Mouse (Mus musculus) spleen, adult 18-20 months (tissue): Measurements from ENCODE around the gene Plxnb1.

Experiments used
- DNase-seq, 2 experiments: peaks; one replicate each; pipeline ENCODE4 v3.0.0; 2022; ENCODE audit warnings: mixed read lengths in 2 of 2

Gene Plxnb1

DNA sequence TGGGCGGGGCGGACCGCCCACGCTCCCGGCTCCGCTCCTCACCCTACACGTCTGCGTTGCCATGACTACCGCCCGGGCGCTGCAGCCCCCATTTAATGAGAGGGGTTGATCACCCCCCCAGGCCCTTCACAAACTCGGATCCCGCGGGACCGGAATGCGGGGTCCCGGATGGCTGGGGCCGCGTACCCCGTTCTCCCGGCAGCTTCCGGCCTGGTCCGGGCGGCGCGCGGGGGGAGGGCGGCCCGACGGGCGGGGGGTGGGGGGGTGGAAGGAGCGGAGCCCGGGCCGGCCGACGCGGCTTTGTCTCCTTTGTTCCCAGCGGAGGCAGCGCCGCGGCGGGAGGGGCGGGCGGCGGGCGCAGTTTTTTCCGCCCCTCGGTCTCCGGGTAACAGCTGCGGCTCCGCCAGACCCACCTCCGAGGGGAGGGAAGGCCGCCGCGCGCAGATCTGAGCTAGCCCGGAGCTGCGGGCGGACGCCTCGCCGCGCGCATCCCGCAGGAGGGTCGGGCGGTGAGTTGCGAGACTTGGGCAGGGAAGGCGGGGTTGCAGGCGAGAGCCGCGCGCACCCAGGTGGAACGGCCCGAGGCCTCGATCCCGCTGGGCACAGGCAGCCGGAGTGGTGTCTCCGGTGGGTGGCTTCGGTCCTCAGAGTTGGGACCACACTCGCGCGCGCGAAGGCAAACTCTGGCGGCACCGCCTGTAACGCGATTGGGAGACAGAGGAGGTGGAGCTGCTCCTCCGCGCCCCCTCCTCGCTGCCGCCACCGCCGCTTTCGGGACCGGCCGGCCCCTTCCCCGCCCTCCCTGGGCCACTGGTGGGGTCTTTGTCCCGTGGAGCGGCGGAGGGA is at the start of gene Plxnb1:
TSS of gene Plxnb1 (plus strand) at position 253 of the 846 bp plus-strand sequence.
- DNase-seq = peak; percentile 41 to 53

DNA sequence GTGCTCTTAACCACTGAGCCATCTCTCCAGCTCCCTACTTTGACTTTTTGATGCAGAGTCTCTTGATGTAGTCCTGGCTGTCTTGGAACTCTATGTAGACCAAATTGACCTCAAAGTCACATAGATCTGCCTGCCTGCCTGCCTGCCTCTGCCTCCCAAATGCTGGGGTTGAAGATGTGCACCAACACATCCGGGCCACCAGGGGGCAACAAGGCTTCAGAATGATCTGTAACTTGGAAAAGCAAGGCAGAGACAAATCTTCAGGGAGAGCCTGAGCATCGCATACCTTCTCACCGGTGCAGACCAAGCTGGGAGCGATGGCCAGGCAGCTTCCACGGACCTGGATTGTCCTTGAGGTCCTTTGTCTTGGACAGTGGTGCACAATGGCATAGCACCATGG is 48.9 kb upstream of the Plxnb1 start:
- peak; percentile 72 to 76 for DNase-seq

DNA sequence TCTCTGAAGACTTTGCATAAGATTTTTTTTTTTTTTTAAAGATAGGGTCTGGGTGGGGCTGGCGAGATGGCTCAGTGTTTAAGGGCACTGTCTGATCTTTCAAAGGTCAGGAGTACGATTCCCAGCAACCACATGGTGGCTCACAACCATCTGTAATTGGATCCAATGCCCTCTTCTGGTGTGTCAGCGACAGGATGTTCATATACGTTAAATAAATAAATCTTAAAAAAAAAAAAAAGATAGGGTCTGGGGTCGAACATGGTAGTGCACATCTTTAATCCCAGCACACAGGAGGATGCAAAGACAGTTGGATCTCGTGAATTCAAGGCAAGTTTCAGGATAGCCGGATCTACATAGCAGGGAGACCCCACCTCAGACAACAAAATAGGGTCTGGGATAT is 45.9 kb upstream of the Plxnb1 start:
- no peak for DNase-seq

DNA sequence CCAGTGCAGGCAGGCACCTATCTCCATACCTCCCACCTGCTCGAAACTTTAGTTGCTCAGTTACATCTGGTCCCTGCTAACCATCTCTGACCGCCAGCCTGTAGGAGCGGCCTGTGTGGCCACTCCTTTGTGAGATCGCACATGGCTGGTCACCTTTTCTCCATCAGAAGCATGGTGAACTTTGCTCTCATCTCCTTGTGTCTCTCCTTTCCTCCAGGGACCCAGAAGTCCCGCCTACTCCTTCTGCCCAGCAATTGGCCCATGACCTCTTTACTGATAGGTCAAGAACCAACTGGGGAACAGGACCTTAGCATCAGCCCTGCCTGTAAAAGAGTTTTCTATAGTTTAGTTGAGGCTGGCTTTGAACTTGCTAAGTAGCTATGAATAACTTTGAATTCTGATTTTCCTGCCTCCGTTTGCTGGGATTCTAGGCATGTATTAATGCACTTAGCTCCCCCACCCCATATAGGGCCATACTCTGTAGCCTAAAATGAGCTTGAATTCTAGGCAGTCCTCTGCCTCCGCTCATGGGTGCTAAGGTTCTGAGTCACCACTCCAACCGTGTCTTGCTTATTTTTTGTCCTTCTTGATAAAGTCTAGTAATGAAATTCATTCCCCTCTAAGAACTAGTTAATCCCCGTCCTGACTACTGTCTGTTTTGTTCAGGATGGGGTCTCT is 45.1 kb upstream of the Plxnb1 start:
- DNase-seq = peak in 1 of 2 experiments; percentile 43

DNA sequence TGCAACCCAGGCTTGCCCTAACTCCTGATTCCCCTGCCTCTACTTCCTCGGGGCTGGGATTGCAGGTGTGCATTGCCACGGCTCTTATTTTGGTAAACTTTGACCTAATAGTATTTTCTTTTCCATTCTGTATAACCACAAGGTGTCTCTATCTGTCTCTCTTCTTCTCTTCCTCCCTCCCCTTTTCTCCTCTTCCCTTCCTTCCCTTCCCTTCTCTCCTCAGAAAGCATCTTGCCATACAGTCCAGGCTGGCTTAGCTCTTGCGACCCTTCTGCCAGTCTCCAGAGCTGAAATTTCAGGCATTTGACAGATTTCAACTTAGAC is 44.6 kb upstream of the Plxnb1 start:
- peak in 1 of 2 experiments; percentile 34 for DNase-seq

DNA sequence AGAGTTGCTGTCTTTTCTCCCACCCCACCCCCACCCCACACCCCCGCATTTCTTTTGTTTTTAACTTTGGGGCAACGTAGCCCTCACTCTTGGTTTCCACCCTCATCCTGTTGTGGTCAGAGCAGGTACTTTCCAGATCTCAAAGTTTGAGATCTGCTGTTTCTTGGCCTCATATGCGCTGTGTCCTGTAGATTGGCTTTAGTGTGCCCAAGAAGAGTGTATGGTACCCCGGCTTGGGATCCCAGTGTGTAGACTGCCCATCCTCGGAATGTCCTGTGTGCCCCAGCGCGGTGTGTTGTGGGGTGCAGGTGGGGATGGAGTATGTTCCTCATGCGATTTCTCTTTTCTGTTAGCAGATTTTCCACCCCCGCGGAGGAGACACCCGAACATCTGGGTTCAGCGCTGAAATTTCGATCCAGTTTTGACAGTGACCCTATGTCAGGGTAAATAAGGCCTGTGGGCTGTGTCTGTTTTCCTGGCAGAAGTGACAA is 44.1 kb upstream of the Plxnb1 start:
- DNase-seq = peak; percentile 54 to 63

DNA sequence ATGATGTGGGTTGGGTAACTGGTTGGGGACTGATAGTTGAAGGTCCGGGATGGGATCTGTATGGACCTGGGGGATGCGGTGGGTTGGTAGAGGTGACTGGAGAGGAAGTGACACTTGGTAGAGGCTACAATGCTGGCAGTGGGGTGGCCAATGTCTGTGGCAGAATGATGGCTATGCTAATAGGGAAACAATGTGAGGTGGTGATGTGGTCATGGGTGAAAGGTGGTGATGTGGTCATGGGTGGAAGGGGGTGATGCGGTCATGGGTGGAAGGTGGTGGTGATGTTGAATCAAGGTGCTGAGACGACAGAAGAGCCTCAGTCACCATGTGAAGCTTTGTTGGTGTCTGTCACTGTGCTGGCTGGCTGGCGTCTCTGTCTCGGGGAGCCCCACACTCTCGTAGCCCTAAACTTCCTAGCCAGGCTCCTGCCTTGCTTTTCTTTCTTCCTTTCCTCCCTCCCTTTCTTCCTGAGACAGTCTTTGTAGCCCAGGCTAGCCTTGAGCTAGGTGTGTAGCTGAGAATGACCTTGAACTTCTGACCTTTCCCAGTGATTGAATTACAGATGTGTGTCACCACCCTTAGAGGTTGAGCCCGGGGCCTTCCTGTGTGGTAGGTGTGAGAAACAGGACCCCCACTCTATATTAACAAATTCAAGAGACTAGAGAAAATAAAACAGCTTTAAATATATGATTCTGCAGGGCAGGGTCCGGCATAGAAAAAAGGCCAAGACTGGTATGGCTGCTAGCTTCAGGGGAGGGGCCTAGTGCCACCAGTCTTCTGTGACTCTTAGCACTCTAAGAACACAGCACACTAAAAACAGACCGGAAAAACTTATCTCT is 43.3 kb upstream of the Plxnb1 start:
- peak; percentile 51 to 65 for DNase-seq

DNA sequence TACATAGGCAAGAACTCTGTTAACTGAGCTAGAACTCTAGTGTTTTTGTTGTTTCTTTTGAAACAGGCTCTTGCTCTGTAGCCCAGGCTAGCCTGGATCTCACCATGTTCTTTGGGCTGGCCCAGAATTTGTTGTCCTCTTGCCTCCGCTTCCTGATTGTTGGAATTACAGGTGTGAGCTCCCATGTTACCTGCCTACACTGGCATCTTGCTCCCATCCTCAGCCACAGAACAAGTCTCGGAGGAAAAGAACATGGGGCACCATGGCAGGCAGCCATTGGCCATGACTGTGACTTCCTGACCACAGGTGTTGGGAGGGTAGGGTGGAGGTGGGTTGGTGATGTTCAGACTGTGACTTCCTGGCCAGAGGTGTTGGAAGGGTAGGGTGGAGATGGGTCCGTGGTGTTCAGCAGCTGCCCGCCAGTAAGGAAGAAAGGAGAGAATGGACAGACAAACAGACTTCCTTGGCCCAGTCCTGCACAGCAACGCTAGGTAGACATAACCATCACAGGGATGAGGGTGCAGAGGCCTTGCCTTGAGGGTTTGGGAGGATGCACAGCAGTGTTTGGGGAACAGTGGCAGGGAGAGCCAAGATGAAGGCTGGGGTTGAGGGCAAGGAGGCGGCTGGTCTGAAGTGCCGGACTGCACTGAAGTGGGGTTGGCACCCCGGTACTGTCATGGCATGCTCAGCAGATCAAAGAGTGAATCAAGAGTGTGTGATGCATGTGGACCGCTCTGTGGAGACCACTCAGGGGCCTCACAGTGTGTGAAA is 42.5 kb upstream of the Plxnb1 start:
- DNase-seq = peak; percentile 50 to 56

DNA sequence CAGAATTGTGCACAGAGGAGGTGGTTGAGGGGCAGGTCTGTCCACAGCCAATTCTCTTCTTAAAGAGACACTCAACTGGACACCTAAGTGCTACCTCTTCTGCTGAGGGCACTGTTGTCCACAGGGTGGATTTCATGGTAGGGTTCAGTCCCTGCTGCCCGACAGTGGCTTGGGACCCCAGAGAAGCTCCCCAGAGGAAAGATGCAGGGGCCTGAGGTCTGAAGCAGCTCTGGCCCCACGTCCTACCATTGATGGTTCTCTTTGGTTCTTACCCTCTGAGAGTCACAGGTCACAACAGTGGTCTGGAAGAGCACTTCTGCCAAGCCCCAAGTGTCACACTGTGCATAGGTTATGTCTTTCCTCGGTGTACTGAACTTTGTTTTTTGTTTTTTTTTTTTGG is 41.8 kb upstream of the Plxnb1 start:
- DNase-seq = no peak

DNA sequence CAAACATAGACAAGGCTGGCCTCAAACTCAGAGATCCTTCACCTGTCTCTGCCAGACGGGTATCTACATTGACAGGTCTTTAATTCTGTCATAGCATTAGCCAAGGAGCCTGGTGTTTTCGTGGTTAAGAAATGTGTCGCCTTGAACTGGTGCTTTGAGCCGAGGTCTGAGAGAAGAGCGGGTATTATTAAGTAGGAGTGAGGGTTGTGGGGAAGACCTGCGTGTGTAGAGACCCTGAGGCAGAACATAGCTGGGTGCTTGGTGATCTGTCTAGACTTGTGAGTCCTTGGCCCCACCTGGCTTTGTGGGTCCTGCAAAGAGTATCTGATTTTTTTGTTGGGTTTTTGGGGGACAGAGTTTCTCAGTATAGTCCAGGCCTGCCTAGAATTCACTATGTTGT is 41.3 kb upstream of the Plxnb1 start:
- DNase-seq = no peak

DNA sequence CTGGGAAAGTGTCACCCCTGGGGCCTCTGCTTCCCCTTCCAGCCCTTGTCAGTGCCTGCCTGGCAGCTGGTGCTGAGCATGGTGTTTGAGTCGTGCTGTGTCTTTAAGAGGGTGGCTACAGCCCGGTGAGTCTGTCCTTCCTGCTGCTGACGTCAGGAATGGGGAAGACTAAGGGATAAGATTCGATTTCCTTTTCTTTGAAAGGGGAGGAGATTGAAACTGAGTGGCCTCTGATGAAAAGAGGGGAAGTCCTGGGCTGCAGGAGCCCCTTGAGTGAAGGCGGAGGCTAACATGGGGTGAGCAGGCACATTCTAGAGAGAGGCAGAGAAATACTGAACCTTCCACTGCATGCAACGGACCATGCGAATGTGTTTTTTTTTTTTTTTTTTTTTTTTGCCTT is 40.5 kb upstream of the Plxnb1 start:
- peak; percentile 57 to 59 for DNase-seq

DNA sequence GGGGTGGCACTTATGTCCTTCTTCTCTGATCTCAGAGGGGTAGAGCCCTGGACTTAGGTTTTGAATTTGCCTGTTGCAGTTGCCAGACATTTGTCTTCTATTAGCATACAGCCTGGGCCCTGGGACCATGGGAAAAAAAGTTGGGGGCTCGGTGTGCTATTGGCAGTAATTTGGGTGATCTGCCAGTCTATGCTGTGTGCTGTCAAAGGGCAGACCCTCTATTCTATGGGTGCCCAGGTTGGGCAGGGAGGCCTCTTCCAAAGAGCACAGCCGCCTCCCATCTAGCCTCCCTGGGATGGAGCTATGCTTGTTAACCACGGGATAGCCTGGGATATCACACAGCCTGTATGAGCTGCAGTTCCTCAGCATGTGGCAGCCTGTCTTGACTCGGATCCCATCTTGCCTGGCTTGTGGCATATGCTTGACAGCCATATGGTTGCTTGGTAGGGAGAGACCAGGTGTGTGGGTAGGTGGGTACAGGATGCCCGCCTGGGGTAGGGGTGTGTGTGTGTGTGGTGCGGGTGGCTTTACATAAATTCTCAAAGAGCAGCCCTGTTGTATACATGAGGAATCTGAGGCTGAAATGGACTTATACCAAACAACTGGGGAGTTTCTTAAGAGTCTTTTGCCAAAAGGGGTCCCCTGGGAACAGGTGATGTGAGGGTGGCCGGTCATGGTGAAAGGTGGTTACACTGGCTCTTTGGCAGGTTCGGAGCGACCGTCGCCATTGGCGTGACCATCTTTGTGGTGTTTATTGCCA is 39.7 kb upstream of the Plxnb1 start:
- DNase-seq = no peak

DNA sequence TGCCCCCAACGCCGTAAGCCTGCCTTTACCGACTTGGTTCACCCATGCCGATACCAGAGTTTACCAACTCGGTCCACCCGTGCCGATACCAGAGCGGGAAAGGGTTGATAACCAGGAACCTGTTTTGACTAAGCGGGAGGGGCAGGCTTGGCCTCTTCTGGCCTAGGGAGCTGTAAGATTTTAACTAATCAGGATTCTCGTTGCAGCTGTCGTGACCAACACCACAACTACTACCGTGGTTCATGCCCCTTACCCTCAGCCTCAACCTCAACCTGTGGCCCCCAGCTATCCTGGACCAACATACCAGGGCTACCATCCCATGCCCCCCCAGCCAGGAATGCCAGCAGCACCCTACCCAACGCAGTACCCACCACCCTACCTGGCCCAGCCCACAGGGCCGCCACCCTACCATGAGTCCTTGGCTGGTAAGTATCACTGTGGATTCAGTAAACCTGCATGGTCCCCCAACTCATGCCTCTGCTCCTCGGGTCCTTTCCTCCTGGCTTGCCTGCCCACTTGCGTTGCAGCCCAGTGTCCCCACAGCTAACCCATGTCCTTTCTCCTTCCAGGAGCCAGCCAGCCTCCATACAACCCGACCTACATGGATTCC is 39.0 kb upstream of the Plxnb1 start:
- no peak for DNase-seq

DNA sequence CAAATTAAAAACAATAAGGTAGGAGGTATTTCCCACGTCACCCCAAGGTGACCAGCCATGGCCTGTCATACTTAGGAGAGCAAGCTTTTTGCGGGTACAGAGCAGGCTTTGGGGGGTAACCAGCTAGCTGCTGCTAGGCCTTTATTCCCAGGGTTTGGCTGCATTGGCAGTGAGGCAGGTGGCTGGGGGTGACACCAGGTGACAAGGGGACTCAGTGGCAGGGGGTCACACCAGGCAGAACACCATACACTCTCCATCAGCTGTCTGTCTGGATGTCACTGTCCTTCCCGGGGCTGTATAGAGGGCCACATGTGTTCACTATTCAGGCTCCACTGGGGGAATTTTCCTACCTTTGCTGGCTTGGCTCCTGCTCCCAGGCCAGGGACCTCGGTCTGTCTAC is 38.3 kb upstream of the Plxnb1 start:
- no peak for DNase-seq

DNA sequence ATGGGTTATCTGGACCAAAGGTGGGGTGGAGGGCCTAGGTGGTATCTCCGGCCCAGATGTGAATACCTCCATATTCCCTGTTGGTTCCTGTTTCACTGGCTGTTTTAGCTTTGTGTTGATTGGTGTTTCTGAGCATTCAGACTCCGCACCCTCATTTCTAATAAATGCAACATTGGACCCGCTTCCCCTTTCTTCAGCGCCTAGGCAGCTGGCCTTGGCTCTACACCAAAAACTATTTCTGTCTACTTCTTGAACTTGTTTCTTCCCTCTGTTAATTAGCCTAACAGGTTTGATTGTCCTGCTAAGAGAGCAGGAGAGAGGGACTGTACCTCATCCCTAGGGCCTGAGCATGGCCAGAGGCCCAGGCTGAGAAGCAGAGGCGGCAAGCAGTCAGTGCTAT is 37.6 kb upstream of the Plxnb1 start:
- DNase-seq = peak in 1 of 2 experiments; percentile 27

DNA sequence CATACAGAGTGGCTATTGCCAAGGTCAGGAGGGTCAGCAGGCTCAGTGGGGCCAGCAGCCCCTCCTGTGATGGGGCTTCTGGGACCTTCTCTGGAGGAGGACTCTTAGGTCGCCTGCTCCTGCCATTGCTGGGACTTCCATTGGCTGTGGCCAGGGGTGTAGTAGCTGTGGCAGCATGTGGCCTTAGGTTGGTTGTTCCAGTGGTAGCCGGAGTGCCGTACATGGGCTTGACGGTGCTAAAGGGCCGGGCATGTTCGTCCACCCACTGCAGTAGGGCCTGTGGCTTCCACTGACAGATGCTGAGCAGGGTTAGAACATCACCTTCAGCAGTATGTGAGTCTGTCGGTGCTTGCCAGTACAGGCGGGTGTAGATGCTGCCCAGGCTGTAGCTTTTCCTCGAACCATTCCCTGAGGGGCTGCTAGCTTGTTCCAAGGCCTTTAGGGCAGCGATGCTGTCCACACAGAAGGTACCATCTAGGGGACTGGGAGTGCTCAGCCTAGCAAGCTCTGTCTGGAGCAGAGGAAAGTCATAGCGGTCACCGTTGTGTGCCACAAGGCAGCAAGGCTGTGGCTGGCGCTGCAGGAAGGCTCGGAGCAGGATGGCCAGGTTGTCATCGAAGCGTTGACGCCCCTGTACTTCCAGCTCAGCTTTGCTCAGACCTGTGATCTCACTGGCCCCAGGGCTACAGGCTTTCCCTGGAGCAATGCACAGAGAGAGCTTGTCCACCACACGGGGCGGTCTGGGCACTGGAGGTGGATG is 37.0 kb upstream of the Plxnb1 start:
- peak; percentile 19 to 49 for DNase-seq

DNA sequence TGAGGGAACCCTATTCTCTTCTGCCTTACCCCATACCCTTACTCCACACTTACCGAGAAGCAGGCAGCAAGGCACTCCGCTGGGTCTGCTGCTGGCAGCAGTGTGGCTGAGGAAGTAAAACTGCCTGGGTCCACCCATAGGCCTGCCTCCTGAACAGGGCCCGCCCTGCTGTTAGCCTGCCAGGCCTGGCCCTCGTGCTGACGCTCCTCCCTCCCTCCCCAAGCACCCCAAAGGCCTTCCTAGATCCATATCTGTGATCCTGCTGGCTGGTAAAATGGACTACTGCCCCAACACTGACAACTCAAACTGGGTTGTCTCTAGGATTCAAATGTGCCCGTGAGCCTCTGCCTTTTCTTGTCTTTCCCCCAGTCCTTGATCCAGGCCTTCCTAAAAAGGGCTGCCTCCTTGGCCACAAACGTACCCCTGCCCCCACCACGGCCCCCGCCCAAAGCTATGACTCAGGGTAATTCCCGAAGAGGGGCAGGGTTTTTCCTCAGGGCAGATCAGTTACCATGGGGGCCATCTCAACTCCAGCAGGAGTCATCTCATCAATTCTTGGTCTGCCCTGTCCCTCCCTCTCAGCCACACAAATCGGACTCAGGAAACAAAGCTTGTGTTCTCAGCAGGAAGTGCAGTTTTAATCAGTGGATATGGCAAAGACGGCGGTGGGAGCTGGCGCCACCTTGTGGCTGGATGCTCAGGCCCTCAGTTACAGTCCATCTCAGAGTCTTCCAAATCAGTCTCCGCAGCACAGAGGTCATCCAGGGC is 35.9 kb upstream of the Plxnb1 start, which contains the start of gene Trex1:
TSS of gene Trex1 (minus strand) at position 599 of the 768 bp plus-strand sequence.
- peak; percentile 87 to 88 for DNase-seq

DNA sequence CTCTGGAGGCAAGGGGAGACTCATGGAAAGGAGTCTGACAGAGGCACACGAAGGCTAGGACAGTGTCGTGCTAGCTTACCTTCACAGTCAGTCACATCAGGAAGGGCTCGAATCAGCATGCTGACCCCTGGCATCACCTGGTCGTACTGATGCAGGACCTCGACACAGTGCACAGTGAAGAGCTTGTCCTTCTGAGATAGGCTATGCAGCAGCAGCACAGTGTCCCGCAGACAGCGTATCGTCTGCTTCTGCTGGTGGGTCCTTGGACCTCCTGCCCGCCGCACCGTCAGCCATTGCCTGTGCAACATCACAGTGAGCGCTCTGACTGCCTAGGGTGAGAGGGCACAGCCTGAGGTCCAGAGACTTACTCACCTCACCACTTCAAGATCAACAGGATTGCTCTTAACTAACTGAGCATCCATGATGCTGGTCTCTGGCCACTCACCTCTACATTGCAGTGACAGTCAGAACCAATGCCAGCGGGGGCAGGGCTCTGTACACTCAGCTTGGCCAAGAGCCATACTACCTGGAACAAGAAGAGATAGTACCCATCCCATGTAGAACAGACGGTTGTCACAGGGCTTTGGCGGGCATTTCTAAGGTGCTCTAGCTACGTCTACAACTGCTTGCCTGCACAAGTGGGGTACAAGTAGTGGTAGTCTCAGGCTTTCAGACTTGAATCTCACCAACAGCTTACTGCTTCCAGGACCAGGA is 34.8 kb upstream of the Plxnb1 start:
- DNase-seq = peak; percentile 22 to 23

DNA sequence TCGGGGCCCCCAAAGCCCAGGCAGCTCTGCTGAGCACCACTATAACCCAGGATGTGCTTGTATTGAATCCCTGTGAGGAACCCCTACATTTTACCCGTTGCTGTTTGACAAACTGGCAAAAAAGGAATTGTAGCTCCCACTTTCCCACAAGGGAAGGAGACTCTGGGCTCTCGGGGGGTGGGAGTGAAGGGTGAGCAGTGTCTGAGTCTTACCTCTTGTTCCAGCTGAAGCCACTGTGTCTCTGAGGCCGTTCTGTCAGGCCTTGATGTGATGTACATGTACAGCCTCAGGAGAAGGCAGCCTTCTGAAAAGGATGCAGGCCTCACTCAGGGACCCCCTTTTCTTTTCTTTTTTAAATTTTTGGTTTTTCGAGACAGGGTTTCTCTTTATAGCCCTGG is 34.3 kb upstream of the Plxnb1 start:
- DNase-seq = no peak
